Mouse (Mus musculus) lung, embryonic 14.5 days (tissue): ENCODE results near the gene Hccs. TPM values are rescaled to one million over a fixed set of nuclear protein-coding genes. Genes with fewer than 3 reads are reported as not detected.
"Not testable (repeated sequence)": the region's sequence is repeated elsewhere in the genome, so short reads cannot be mapped to it uniquely, and the experiment has no call there.

Experiments
- ATAC-seq: fragments of 200-750 bp; cut with Nextera tagmentation; 2 replicates; pipeline ENCODE4 v1.8.0; 2017; ENCODE audit warnings: mild to moderate bottlenecking, moderate TSS enrichment, moderate library complexity; ENCODE audit not compliant: insufficient read depth
- DNase-seq: peaks from one replicate; pipeline ENCODE4 v3.0.0-alpha.2; 2015
- H3K27ac ChIP-seq: fragments of 300-500 bp; sonication (generic); 2 replicates; pipeline ENCODE4 v1.5.1; 2014; ENCODE audit warnings: low read depth, mild to moderate bottlenecking, moderate library complexity
- H3K27me3 ChIP-seq: fragments of 300-500 bp; sonication (generic); 2 replicates; pipeline ENCODE4 v1.6.1; 2014; ENCODE audit warnings: low read length, control low read depth; ENCODE audit not compliant: insufficient read depth
- H3K36me3 ChIP-seq: fragments of 300-500 bp; sonication (generic); 2 replicates; pipeline ENCODE4 v1.6.1; 2014; ENCODE audit warnings: control low read depth; ENCODE audit not compliant: insufficient read depth
- H3K4me1 ChIP-seq: fragments of 300-500 bp; sonication (generic); 2 replicates; pipeline ENCODE4 v1.6.1; 2014; ENCODE audit warnings: antibody characterized with exemption, control low read depth; ENCODE audit not compliant: insufficient read depth
- H3K4me2 ChIP-seq: fragments of 300-500 bp; sonication (generic); 2 replicates; pipeline ENCODE4 v1.6.1; 2014; ENCODE audit warnings: mild to moderate bottlenecking
- H3K4me3 ChIP-seq: fragments of 300-500 bp; sonication (generic); 2 replicates; pipeline ENCODE4 v1.5.1; 2014; ENCODE audit warnings: low read depth, low read length
- H3K9ac ChIP-seq: fragments of 300-500 bp; sonication (generic); 2 replicates; pipeline ENCODE4 v1.6.1; 2014
- H3K9me3 ChIP-seq: fragments of 300-500 bp; sonication (generic); 2 replicates; pipeline ENCODE4 v1.6.1; 2016; ENCODE audit warnings: low read depth, low read length, control low read depth
- CTCF ChIP-seq: IDR thresholded peaks from 2 replicates; pipeline ENCODE4 v1.5.1; 2016; ENCODE audit warnings: antibody characterized with exemption, low read depth
- WGBS: fragments of 180-500 bp; shearing (Covaris S2); extraction: QIAGEN DNeasy Blood & Tissue Kit; methylation state at CpG from one replicate; pipeline ENCODE4 v1.1.7; 2014; 5-methylcytosine and 5-hydroxymethylcytosine counted together
- polyA plus RNA-seq: library from polyadenylated mRNA; unstranded; fragments of >200 nt; fragmentation: Nextera tagmentation; extraction: Ambion mirVana; gene quantifications from 2 replicates; pipeline ENCODE4 v1.2.1, GENCODE M21; 2014

Hccs gene
- 30.2 and 33.9 TPM in 2 replicates for polyA plus RNA-seq

DNA sequence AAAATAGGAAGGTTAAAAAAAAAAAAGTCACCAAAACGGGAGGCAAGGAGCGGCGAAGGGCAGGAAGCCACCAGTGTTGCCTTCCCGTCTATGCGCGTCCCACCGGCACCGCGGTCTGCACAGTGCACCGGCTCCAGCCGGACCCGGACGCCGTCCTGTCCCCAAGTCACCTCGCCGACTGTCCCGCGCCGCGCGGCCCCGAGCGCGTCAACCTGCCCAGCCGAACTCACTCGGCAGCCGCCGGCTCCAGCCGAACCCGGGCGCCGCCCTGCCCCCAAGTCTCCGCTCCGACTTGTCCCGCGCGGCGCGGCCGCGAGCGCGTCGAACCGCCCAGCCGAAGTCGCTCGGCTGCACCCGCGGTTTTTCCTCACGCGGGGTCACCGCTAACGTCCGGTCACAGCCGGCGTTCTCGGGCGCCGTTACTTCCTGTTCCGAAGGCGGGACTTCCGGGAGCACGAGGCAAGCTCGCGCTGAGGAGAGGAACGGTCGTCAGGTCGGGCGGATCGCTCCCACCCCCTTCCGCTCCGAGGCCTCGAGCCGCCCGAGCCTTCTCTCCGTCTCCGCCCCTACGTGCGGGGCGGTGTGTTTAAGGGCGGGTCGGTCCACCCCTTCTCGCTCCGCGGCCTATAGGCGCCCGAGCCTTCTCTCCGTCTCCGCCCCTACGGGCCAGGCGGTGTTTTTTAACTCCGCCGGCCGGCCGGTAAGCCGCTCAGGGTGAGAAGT, at the start of gene Hccs:
Hccs (minus strand) TSS at position 428 of the 723 bp plus-strand sequence.
- Histone ChIP-seq H3K36me3 (peaks cover 4% of the 10 kb centered on the region; the same call in 1 of the 2 replicates), H3K27ac (peak within 1 kb of the TSS; percentile 83), H3K4me2 (peak within 1 kb of the TSS; percentile 59), H3K9me3 (no peaks in the 10 kb centered on the region), H3K27me3 (no peaks in the 10 kb centered on the region), H3K4me3 (peak within 1 kb of the TSS; percentile 55), H3K9ac (peak within 1 kb of the TSS; percentile 62), H3K4me1 (no peaks in the 10 kb centered on the region)
- no peak for TF ChIP-seq CTCF
- peak; percentile 92 for DNase-seq
- WGBS: 11% methylated on average over 66 of the region's 97 CpGs
- ATAC-seq: peak; percentile 100

DNA sequence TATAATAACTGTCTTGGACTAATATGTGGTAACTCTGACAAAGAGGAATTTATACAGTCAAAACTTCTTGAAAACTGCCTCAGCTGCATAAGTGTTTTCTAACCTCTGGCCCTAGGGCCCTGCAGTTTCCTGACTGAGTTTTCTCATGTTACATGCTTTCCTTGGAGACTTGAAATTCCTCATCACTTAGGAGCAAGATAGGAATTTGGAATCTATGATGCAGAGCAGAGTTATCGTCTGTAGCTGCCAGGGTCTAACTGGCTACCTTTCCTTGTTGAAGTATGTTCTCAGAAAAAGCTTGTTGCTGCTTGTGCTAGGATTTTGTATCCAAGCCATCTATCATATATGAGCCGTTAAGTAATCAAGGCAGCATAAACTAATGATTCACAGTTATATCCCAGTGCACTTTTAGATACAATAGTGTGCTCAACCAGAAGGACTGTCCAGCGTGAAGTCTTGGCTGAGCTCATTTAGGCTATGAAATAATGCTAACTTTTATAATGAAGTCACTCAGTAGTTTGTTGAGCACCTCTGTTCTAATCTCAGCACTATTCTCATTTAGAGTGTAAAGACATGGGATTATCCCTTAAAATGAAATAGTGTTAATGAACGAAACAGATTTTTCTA, 37.1 kb upstream of the Hccs start:
- Histone ChIP-seq H3K4me2 (no peak overlapping the region), H3K36me3 (no peaks in the 10 kb centered on the region), H3K27ac (no peak overlapping the region), H3K9ac (no peak overlapping the region), H3K9me3 (no peaks in the 10 kb centered on the region), H3K4me1 (no peaks in the 10 kb centered on the region), H3K27me3 (no peaks in the 10 kb centered on the region), H3K4me3 (no peak overlapping the region)
- 59% methylated on average over 4 of the region's 4 CpGs for WGBS
- no peak for TF ChIP-seq CTCF
- DNase-seq (peak; percentile 18), ATAC-seq (no peak)

DNA sequence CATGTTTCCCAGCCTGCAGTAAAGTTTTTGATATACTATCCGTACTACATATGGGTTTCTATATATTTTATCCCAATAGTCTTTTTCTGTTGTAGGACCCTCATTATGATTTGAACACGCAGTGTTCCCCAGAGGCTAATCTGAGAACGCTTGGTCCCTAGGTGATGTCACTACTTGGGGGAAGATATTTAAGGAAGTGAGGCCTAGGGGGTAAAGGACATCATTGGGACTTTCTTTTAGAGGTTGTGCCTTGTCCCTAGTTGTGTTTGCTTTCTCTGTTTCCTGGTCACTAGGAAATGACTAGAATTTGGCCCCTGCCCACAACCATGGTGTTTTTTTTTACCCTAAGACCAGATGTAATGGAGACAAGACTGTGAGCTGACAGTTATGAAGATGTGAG, 18.0 kb upstream of the Hccs start:
- Histone ChIP-seq H3K9me3 (no peaks in the 10 kb centered on the region), H3K4me2 (no peak overlapping the region), H3K4me3 (no peak overlapping the region), H3K9ac (no peak overlapping the region), H3K36me3 (no peaks in the 10 kb centered on the region), H3K27ac (no peak overlapping the region), H3K27me3 (no peaks in the 10 kb centered on the region), H3K4me1 (no peaks in the 10 kb centered on the region)
- WGBS: 79% methylated on average over 3 of the region's 3 CpGs
- ATAC-seq: no peak
- no peak for DNase-seq
- no peak for TF ChIP-seq CTCF

DNA sequence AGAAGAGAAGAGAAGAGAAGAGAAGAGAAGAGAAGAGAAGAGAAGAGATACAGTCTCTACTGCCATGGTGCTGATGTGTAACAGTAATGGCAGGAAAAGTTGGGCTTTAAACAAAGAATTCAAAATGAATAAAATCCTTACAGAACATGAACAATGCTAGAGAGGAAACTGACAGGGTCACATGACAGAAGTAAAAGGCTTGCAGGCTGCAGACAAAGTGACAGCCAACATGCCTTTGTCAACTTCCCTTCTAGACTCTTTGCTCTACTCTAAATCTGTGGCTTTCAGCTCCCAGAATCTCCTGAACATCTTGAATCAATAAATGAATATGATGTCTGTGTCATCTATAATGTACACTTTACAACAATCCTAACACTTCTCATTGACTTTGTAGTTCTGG, 17.4 kb upstream of the Hccs start:
- no peak overlapping the region for H3K27ac ChIP-seq
- ATAC-seq: no peak

DNA sequence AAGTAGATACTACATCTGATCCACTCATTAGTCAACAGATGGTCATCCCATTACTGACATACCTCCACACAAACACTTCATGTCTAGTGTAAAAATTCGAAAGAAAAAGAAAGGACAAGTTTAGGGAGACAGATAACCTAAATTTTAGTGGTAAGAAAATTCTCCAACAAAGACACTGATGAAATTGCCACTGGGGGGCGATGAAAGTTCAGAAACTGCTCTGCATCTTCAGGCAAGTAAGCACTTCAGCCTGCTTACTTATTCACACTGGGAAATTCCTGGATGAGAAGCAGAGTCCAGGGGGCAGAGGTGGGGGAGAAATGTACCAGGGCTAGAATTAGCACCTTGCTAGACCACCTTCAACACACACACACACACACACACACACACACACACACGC, 12.1 kb upstream of the Hccs start:
- Histone ChIP-seq H3K27ac (no peak overlapping the region), H3K9ac (no peak overlapping the region), H3K36me3 (no peaks in the 10 kb centered on the region), H3K4me1 (no peaks in the 10 kb centered on the region), H3K4me2 (no peak overlapping the region), H3K27me3 (no peaks in the 10 kb centered on the region), H3K9me3 (no peaks in the 10 kb centered on the region), H3K4me3 (no peak overlapping the region)
- peak; percentile 47; the same call in 1 of the 2 replicates for ATAC-seq
- peak; percentile 81 for DNase-seq
- TF ChIP-seq CTCF: peak; percentile 64
- 18% methylated on average over 3 of the region's 3 CpGs for WGBS

More for the DNA sequence above, 17.4 kb upstream of the Hccs start:
- DNase-seq: no peak
- Histone ChIP-seq H3K36me3 (no peaks in the 10 kb centered on the region), H3K4me2 (no peak overlapping the region), H3K4me3 (no peak overlapping the region), H3K9ac (no peak overlapping the region), H3K4me1 (no peaks in the 10 kb centered on the region), H3K9me3 (no peaks in the 10 kb centered on the region), H3K27me3 (no peaks in the 10 kb centered on the region)
- TF ChIP-seq CTCF: no peak

DNA sequence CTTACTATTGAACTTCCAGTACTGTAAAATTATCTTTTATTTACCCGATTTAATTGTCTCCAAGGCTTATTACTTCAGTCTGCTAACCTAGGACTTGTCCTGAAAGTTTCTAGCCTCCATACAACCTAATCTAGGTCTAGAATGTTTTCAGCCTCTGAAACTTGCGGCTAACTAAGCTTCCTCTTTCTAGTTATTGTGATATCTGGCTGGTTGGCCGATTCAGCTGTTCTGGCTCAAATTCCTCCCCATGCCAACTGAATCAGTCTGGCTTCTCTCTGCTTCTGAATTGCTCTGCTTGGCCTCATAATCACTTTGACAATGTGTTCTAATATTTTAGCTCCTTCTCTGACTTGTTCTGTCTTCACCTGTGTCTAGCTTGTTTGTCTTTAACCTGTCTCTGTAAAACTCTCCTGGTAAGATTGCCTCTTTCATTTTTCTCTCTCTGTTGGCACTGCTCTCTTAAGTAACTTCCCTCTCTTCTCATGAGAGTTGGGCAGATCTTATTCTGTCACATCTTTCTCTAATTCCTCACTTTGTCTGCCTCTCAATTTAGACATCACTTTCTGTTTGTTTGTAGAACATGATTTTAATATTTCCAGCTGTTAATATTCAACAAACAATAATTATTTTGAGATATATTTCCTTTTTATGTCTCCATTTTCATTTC, 5.9 kb upstream of the Hccs start:
- no peaks in the 10 kb centered on the region for H3K9me3 ChIP-seq
- no peaks in the 10 kb centered on the region for H3K4me1 ChIP-seq

DNA sequence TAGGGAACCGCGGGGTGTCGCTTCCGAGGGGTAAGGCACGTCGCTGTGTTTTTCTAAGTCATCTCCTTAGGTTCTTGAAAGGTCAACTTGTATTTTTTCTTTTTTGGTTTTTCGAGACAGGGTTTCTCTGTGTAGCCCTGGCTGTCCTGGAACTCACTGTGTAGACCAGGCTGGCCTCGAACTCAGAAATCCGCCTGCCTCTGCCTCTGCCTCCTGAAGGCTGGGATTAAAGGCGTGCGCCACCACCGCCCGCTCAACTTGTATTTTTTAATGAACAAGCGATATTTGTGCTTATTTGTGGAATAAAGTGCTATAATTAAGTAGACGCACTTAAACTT, 465 bp upstream of the Hccs start:
- H3K27ac ChIP-seq, H3K27me3 ChIP-seq, DNase-seq, H3K36me3 ChIP-seq, H3K9me3 ChIP-seq, H3K4me1 ChIP-seq, ATAC-seq: not testable (repeated sequence)
- Histone ChIP-seq H3K9ac (peak overlapping the region; percentile 62), H3K4me3 (peak overlapping the region; percentile 55), H3K4me2 (peak overlapping the region; percentile 45)
- 29% methylated on average over 15 of the region's 15 CpGs for WGBS

More for the DNA sequence above, 5.9 kb upstream of the Hccs start:
- ATAC-seq (no peak), DNase-seq (no peak)
- 71% methylated on average over 3 of the region's 3 CpGs for WGBS
- Histone ChIP-seq H3K36me3 (no peaks in the 10 kb centered on the region), H3K4me3 (no peak overlapping the region), H3K27ac (no peak overlapping the region), H3K4me2 (no peak overlapping the region), H3K9ac (no peak overlapping the region), H3K27me3 (no peaks in the 10 kb centered on the region)
- TF ChIP-seq CTCF: no peak
